Mouse (Mus musculus) C2C12 (cell line): ENCODE measurements around the gene Lyz1.
"Not testable (repeated sequence)": the region's sequence is repeated elsewhere in the genome, so short reads cannot be mapped to it uniquely, and the experiment has no call there.

Experiments used
- CTCF ChIP-seq: IDR thresholded peaks from one replicate; pipeline ENCODE4 v1.5.1; 2011; ENCODE audit not compliant: control insufficient read depth, insufficient read depth, insufficient read length
- MYOG ChIP-seq: IDR thresholded peaks from one replicate; pipeline ENCODE4 v1.6.1; 2011; ENCODE audit not compliant: control insufficient read depth, insufficient read length; ENCODE audit errors: extremely low read depth
- USF1 ChIP-seq: IDR thresholded peaks from one replicate; pipeline ENCODE4 v1.6.1; 2011; ENCODE audit warnings: low read depth, mild to moderate bottlenecking, control low read depth, moderate library complexity

GRCm38 (mm10) chr10:117285584-117285983, 7.1 kb downstream of the Lyz1 start:
- not testable (repeated sequence) for TF ChIP-seq CTCF, MYOG, USF1
